Mouse (Mus musculus) mesoderm, embryonic 11.5 days (tissue): ENCODE results near the gene Elp6.

Source experiments
- DNase-seq: peaks from one replicate; pipeline ENCODE4 v3.0.0-alpha.2; 2012; ENCODE audit warnings: low read depth, low spot score

Gene Elp6

GRCm38 (mm10) chr9:110358341-110358740 is 53.4 kb downstream of the Elp6 start:
- DNase-seq: no peak

GRCm38 (mm10) chr9:110361299-110361698 is 56.3 kb downstream of the Elp6 start:
- DNase-seq: no peak

- no peak for DNase-seq
Measured at GRCm38 (mm10) chr9:110362337-110362736, 57.4 kb downstream of the Elp6 start.

GRCm38 (mm10) chr9:110366746-110367145 is 61.8 kb downstream of the Elp6 start:
- peak; percentile 3 for DNase-seq

- no peak for DNase-seq
Measured at GRCm38 (mm10) chr9:110369860-110370259, 64.9 kb downstream of the Elp6 start.
